Mouse (Mus musculus): ENCODE measurements around the gene Samt4. TPM values are rescaled to one million over a fixed set of nuclear protein-coding genes. Genes with fewer than 3 reads are reported as not detected.
"Not testable (repeated sequence)": the region's sequence is repeated elsewhere in the genome, so short reads cannot be mapped to it uniquely, and the experiment has no call there.

Gene Samt4
- polyA plus RNA-seq (2012; rRNA removed): 1.2 and 2.5 TPM in 2 replicates

DNA sequence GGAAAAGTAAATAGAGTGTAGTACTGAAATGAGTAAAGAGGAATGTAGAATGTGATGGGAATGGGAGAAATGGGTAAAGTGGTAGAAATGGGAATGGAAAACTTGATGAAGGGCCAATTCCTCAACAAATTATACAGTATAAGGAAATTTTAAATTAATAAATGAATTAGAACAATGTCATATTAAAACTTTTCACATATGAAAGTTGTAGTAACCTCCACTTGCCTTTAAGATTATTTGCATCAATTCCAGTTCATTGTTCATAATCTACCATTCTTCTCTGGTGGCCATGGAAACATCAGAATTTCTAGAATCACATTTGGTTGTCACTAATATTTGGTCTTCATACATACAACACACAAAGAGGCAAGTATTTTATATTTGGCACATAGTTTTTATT, at the start of gene Samt4:
Gene Samt4, plus strand, starts transcription at position 301 of the 400 bp plus-strand sequence.
- Histone ChIP-seq H3K27me3 (ENCODE audit: control insufficient read depth, insufficient read depth, low read length) (no peaks in the 10 kb centered on the region), H3K4me3 (ENCODE audit: control insufficient read depth, low read depth, low read length) (no peak within 1 kb of the TSS), H3K36me3 (ENCODE audit: control insufficient read depth, insufficient read depth, low read length) (no peaks in the 10 kb centered on the region), H3K4me1 (ENCODE audit: control insufficient read depth, insufficient read depth, low read length) (no peaks in the 10 kb centered on the region), H3K27ac (ENCODE audit: control insufficient read depth, insufficient read depth, low read depth, low read length) (no peak within 1 kb of the TSS)
- TF ChIP-seq CTCF (IDR thresholded peaks at IDR 0.05; ENCODE audit: control insufficient read depth, insufficient read depth, insufficient replicate concordance, low read depth, low read length) (no peak), POLR2A (IDR thresholded peaks at IDR 0.05; ENCODE audit: control insufficient read depth, low read depth, low read length) (no peak)

- not testable (repeated sequence) for H3K27ac ChIP-seq (ENCODE audit: control insufficient read depth, insufficient read depth, low read depth, low read length); H3K4me1 ChIP-seq (ENCODE audit: control insufficient read depth, insufficient read depth, low read length); H3K27me3 ChIP-seq (ENCODE audit: control insufficient read depth, insufficient read depth, low read length); H3K4me3 ChIP-seq (ENCODE audit: control insufficient read depth, low read depth, low read length); H3K36me3 ChIP-seq (ENCODE audit: control insufficient read depth, insufficient read depth, low read length)
Observed at GRCm38 (mm10) chrX:154443696-154444095, 38.1 kb upstream of the Samt4 start.

DNA sequence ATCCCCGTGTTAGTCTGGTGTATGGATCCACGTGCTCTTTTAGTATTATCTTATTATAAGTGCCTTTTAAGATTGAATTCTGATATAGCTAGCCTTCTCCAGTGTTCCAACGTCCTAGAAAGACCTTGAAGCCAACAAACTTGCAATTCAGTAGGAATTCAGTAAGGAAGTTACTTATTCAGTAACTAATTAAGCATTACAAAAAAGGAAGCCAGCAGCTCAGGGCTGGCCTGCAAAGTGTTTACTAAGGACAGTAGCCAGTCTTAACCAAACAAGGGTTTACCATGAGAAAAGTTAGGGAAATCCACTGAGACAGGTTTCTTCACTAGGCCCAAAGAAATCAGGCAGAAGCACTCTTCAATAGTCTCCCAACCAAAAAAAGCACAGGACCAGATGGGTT, 13.4 kb upstream of the Samt4 start:
- not testable (repeated sequence) for H3K4me1 ChIP-seq (ENCODE audit: control insufficient read depth, insufficient read depth, low read length); H3K27ac ChIP-seq (ENCODE audit: control insufficient read depth, insufficient read depth, low read depth, low read length); H3K36me3 ChIP-seq (ENCODE audit: control insufficient read depth, insufficient read depth, low read length); H3K27me3 ChIP-seq (ENCODE audit: control insufficient read depth, insufficient read depth, low read length); H3K4me3 ChIP-seq (ENCODE audit: control insufficient read depth, low read depth, low read length)

Other genes starting within 250 kb of the Samt4 start
- gene 4930524N10Rik, start 138.6 kb upstream of the Samt4 start, polyA plus RNA-seq (2012; rRNA removed): 5.6 and 9.2 TPM in 2 replicates
- gene Samt2, start 97.4 kb downstream of the Samt4 start, polyA plus RNA-seq (2012; rRNA removed): 4.5 and 8.1 TPM in 2 replicates

Data from testis, adult 2 months (tissue).